Mouse (Mus musculus) stomach, postnatal 0 days (tissue): ENCODE measurements around the gene Morf4l1. TPM values are rescaled to one million over a fixed set of nuclear protein-coding genes. Genes with fewer than 3 reads are reported as not detected.

Source experiments
- ATAC-seq: fragments of 200-750 bp; cut with Nextera tagmentation; 2 replicates; pipeline ENCODE4 v1.8.0; 2017; ENCODE audit not compliant: low FRiP score, low TSS enrichment
- DNase-seq: peaks from one replicate; pipeline ENCODE4 v3.0.0-alpha.2; 2016; ENCODE audit warnings: low spot score
- H3K27ac ChIP-seq: fragments of 300-500 bp; sonication (generic); replicated peaks from 2 replicates; pipeline ENCODE4 v1.5.1; 2014; ENCODE audit warnings: mild to moderate bottlenecking, control low read depth
- H3K27me3 ChIP-seq: fragments of 300-500 bp; sonication (generic); 2 replicates; pipeline ENCODE4 v1.6.1; 2014; ENCODE audit warnings: low read length; ENCODE audit not compliant: control insufficient read depth, insufficient read depth
- H3K36me3 ChIP-seq: fragments of 300-500 bp; sonication (generic); 2 replicates; pipeline ENCODE4 v1.6.1; 2014; ENCODE audit warnings: low read length, mixed read lengths; ENCODE audit not compliant: control insufficient read depth, insufficient read depth
- H3K4me1 ChIP-seq: fragments of 300-500 bp; sonication (generic); replicated peaks from 2 replicates; pipeline ENCODE4 v1.6.1; 2014; ENCODE audit warnings: antibody characterized with exemption; ENCODE audit not compliant: control insufficient read depth, insufficient read depth
- H3K4me2 ChIP-seq: fragments of 300-500 bp; sonication (generic); replicated peaks from 2 replicates; pipeline ENCODE4 v1.6.1; 2014; ENCODE audit warnings: low read depth, mild to moderate bottlenecking, control low read depth, moderate library complexity
- H3K4me3 ChIP-seq: fragments of 300-500 bp; sonication (generic); 2 replicates; pipeline ENCODE4 v1.5.1; 2014; ENCODE audit warnings: low read depth, low read length, control low read depth
- H3K9ac ChIP-seq: fragments of 300-500 bp; sonication (generic); 2 replicates; pipeline ENCODE4 v1.6.1; 2014; ENCODE audit warnings: mild to moderate bottlenecking, low read length, control low read depth, mixed read lengths
- H3K9me3 ChIP-seq: fragments of 300-500 bp; sonication (generic); 2 replicates; pipeline ENCODE4 v1.6.1; 2016; ENCODE audit warnings: low read length; ENCODE audit not compliant: control insufficient read depth
- CTCF ChIP-seq: IDR thresholded peaks from 2 replicates; pipeline ENCODE4 v1.5.1; 2016; ENCODE audit warnings: antibody characterized with exemption, low read depth, mild to moderate bottlenecking, moderate library complexity
- EP300 ChIP-seq: optimal IDR thresholded peaks from 2 replicates; pipeline ENCODE3; 2016; ENCODE audit warnings: antibody characterized with exemption
- WGBS: fragments of 180-500 bp; shearing (Covaris S2); extraction: QIAGEN DNeasy Blood & Tissue Kit; methylation state at CpG from one replicate; pipeline ENCODE4 v1.1.7; 2014; 5-methylcytosine and 5-hydroxymethylcytosine counted together
- polyA plus RNA-seq: library from polyadenylated mRNA; unstranded; fragments of >200 nt; fragmentation: Nextera tagmentation; extraction: Ambion mirVana; gene quantifications from 2 replicates; pipeline ENCODE4 v1.2.1, GENCODE M21; 2015

The Morf4l1 gene
- polyA plus RNA-seq, 1 experiment from 2014 or later, result 225 TPM

DNA sequence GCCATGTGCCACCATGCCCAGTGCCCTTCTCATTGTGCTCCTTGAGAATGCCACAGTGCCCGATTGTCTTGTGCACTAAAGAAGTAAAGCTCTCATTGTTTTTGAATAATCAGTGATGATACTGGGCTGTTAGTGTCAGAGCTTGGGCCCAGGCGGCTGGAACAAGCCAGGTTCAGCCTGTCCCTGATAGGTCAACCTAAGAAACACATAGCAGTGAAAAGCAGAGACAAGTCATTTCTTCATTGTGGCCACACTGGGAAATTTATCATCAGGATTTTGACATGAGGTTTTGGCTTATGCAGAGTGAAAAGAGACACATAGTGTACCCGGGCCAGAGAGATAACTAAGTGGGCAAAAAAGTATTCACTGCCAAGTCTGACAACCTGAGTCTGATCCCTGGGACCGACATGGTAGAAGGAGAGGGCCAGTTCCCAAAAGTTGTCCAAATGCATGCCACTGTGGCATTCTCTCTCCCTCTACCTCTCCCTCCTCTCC is 7.7 kb upstream of the Morf4l1 start:
- no peak for DNase-seq
- H3K27ac ChIP-seq, result no peak overlapping the region
- H3K4me2 ChIP-seq, result no peak overlapping the region
- TF ChIP-seq EP300, result no peak
- TF ChIP-seq CTCF, result no peak
- no peaks in the 10 kb centered on the region for H3K9me3 ChIP-seq
- no peaks in the 10 kb centered on the region for H3K4me1 ChIP-seq
- WGBS, result 78% methylated on average over 4 of the region's 4 CpGs
- ATAC-seq, result no peak
- H3K36me3 ChIP-seq, result no peaks in the 10 kb centered on the region
- no peak overlapping the region for H3K4me3 ChIP-seq
- H3K9ac ChIP-seq, result no peak overlapping the region
- no peaks in the 10 kb centered on the region for H3K27me3 ChIP-seq

GRCm38 (mm10) chr9:90117234-90117633 is 2.7 kb upstream of the Morf4l1 start:
- Histone ChIP-seq H3K9ac (no peak overlapping the region), H3K4me2 (no peak overlapping the region), H3K27me3 (no peaks in the 10 kb centered on the region), H3K4me1 (no peaks in the 10 kb centered on the region; the same call in 1 of the 2 replicates), H3K9me3 (no peaks in the 10 kb centered on the region), H3K27ac (no peak overlapping the region), H3K4me3 (no peak overlapping the region), H3K36me3 (no peaks in the 10 kb centered on the region)
- ATAC-seq (no peak), DNase-seq (no peak)
- TF ChIP-seq EP300 (no peak), CTCF (no peak)

- Histone ChIP-seq H3K9ac (peak overlapping the region; percentile 60), H3K27ac (no peak overlapping the region), H3K9me3 (no peaks in the 10 kb centered on the region), H3K36me3 (no peaks in the 10 kb centered on the region), H3K4me3 (peak overlapping the region; percentile 97), H3K27me3 (no peaks in the 10 kb centered on the region), H3K4me2 (peak overlapping the region; percentile 76), H3K4me1 (peaks cover 3% of the 10 kb centered on the region; the same call in 1 of the 2 replicates)
- TF ChIP-seq EP300 (no peak), CTCF (no peak)
- DNase-seq (no peak), ATAC-seq (no peak)
Observed at GRCm38 (mm10) chr9:90115308-90115700, 730 bp upstream of the Morf4l1 start.

- H3K9me3 ChIP-seq, result no peaks in the 10 kb centered on the region
- H3K4me2 ChIP-seq, result peak overlapping the region; percentile 52
- H3K36me3 ChIP-seq, result 0 out of 2 replicates have a peak, but pooled peaks cover 3% of the 10 kb centered on the region
- ATAC-seq, result peak; percentile 82
- peak overlapping the region; percentile 97 for H3K4me3 ChIP-seq
- TF ChIP-seq EP300 (peak; percentile 85), CTCF (peak; percentile 81)
- peaks cover 3% of the 10 kb centered on the region; the same call in 1 of the 2 replicates for H3K4me1 ChIP-seq
- H3K27me3 ChIP-seq, result no peaks in the 10 kb centered on the region
- peak; percentile 92 for DNase-seq
- H3K27ac ChIP-seq, result peak overlapping the region; percentile 100
- peak overlapping the region; percentile 96 for H3K9ac ChIP-seq
- WGBS, result 0% methylated on average over 76 of the region's 82 CpGs
Observed at GRCm38 (mm10) chr9:90113651-90114566, 665 bp downstream of the Morf4l1 start.

GRCm38 (mm10) chr9:90113151-90113550 is 1.4 kb downstream of the Morf4l1 start:
- peaks cover 3% of the 10 kb centered on the region; the same call in 1 of the 2 replicates for H3K4me1 ChIP-seq
- TF ChIP-seq EP300, result no peak
- no peak for TF ChIP-seq CTCF
- no peak for ATAC-seq
- H3K9me3 ChIP-seq, result no peaks in the 10 kb centered on the region
- 0 out of 2 replicates have a peak, but pooled peaks cover 5% of the 10 kb centered on the region for H3K36me3 ChIP-seq
- WGBS, result under 1% methylated on average over 13 of the region's 13 CpGs
- no peaks in the 10 kb centered on the region for H3K27me3 ChIP-seq
- peak overlapping the region; percentile 96 for H3K9ac ChIP-seq
- H3K4me3 ChIP-seq, result peak overlapping the region; percentile 97
- DNase-seq, result peak; percentile 34
- peak overlapping the region; percentile 100 for H3K27ac ChIP-seq
- H3K4me2 ChIP-seq, result peak overlapping the region; percentile 52

- Histone ChIP-seq H3K36me3 (0 out of 2 replicates have a peak, but pooled peaks cover 5% of the 10 kb centered on the region), H3K9ac (no peak overlapping the region), H3K4me3 (no peak overlapping the region), H3K4me2 (no peak overlapping the region), H3K27ac (no peak overlapping the region), H3K4me1 (0 out of 2 replicates have a peak, but pooled peaks cover 3% of the 10 kb centered on the region), H3K9me3 (no peaks in the 10 kb centered on the region), H3K27me3 (no peaks in the 10 kb centered on the region)
- 57% methylated on average over 6 of the region's 6 CpGs for whole genome bisulfite sequencing
- no peak for TF ChIP-seq CTCF
- TF ChIP-seq EP300, result no peak
- DNase-seq, result no peak
- ATAC-seq, result no peak
Observed at GRCm38 (mm10) chr9:90109386-90109785, 5.2 kb downstream of the Morf4l1 start.
